12 mouse cellular contexts compared by ENCODE assay signal in the genomic region with DNA sequence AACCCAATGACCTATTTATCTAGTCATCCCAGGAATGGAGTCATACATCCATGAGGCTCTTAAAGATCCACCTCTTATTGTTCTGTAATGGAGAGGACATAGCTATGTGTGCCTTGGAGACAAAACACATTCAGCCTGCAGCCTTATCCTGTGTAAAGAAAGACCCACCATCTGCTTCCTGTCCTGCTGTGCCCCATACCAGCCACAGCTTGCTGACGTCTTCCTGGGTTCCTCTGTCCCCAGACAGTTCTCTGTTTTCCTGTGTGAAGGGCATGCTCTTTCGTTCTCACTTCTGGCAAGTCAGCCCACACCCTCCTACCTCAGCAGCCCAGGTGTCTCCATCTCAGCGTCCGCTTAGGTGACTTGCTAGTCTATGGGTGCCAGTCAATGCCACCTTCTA. TPM values are rescaled to one million over a fixed set of nuclear protein-coding genes. Genes with fewer than 3 reads are reported as not detected.
DNase-seq lines count a peak whose midpoint lies in the region; ATAC-seq and TF ChIP-seq lines count a peak whose summit lies in the region.
"Had no signal": no experiment of that assay in that cellular context is flagged by ENCODE, and none has a peak within 500 bp of the region (broad histone marks: within the 10 kb centered on the region; RNA-seq: fewer than 3 reads in every experiment).

No protein-coding gene starts in this region.

- no peak overlapping the region for H3K4me2 ChIP-seq in liver, embryonic 15.5 days

- peaks cover 7% of the 10 kb centered on the region for H3K4me1 ChIP-seq in ES-Bruce4 (ENCODE audit: control insufficient read depth, insufficient read depth, low read length)
- H3K4me1 ChIP-seq in liver, embryonic 15.5 days (replicated peaks): peaks cover 37% of the 10 kb centered on the region

- TF ChIP-seq EP300 in ES-Bruce4 (IDR thresholded peaks at IDR 0.05; ENCODE audit: insufficient read depth, low read depth, low read length): peak; percentile 56; the same call in 1 of the 2 replicates

- no peak overlapping the region for H3K27ac ChIP-seq in ES-Bruce4 (ENCODE audit: insufficient read depth, low read length)
- 0 out of 2 replicates have a peak overlapping the region, but pooled peaks have one; percentile 21 for H3K27ac ChIP-seq in liver, embryonic 15.5 days (replicated peaks)

- no peaks in the 10 kb centered on the region for H3K36me3 ChIP-seq in ES-Bruce4 (ENCODE audit: control insufficient read depth, insufficient read depth, low read length, poor library complexity, severe bottlenecking)
- no peaks in the 10 kb centered on the region for H3K36me3 ChIP-seq in liver, embryonic 15.5 days (replicated peaks)
- H3K36me3 ChIP-seq in splenic B cell, adult 2 months (ENCODE audit: control insufficient read depth, insufficient read depth, low read length, poor library complexity, severe bottlenecking): no peaks in the 10 kb centered on the region

- H3K9me3 ChIP-seq in ES-Bruce4 (replicated peaks; ENCODE audit: control insufficient read depth, insufficient read depth, low read length, poor library complexity, severe bottlenecking): no peaks in the 10 kb centered on the region
- no peaks in the 10 kb centered on the region for H3K9me3 ChIP-seq in liver, embryonic 15.5 days (replicated peaks)

- no peak for ATAC-seq in liver, embryonic 15.5 days (ENCODE audit: insufficient read depth)

- peak; percentile 67 for DNase-seq in layer of hippocampus, adult 9-11 months
- DNase-seq in layer of hippocampus, postnatal 10 days (ENCODE audit: low spot score in 2 of 2): no peak
- DNase-seq in splenic B cell, adult 2 months (ENCODE audit: low read depth, low spot score): peak; percentile 79
- DNase-seq in left cerebral cortex, postnatal 36 days (ENCODE audit: low spot score in 2 of 2): no peak
- DNase-seq in ovary, postnatal 14 days (ENCODE audit: low spot score): no peak
- no peak for DNase-seq in urinary bladder, adult 18-20 months (ENCODE audit: low spot score in 2 of 2)
- DNase-seq: gastrocnemius, postnatal 10 days; kidney, adult 18-20 months had no signal

- no peak for TF ChIP-seq CTCF in ES-Bruce4 (IDR thresholded peaks at IDR 0.05; ENCODE audit: low read depth, low read length)

- no peak overlapping the region for H3K9ac ChIP-seq in ES-Bruce4 (ENCODE audit: low read depth, poor library complexity, severe bottlenecking)
- no peak overlapping the region for H3K9ac ChIP-seq in liver, embryonic 15.5 days

- 20% methylated on average over 4 of the region's 4 CpGs for WGBS in liver, embryonic 15.5 days (ENCODE audit: insufficient replicate concordance)

- no peak for TF ChIP-seq POLR2A in ES-Bruce4 (IDR thresholded peaks at IDR 0.05; ENCODE audit: insufficient read depth, low read length)

- no peak overlapping the region for H3K4me3 ChIP-seq in ES-Bruce4 (ENCODE audit: low read depth, low read length)
- H3K4me3 ChIP-seq in liver, embryonic 15.5 days (replicated peaks): no peak overlapping the region

- H3K27me3 ChIP-seq in ES-Bruce4 (ENCODE audit: control insufficient read depth, insufficient read depth, low read length, poor library complexity, severe bottlenecking): no peaks in the 10 kb centered on the region
- H3K27me3 ChIP-seq in liver, embryonic 15.5 days: peaks cover 58% of the 10 kb centered on the region
- no peaks in the 10 kb centered on the region for H3K27me3 ChIP-seq in splenic B cell, adult 2 months (ENCODE audit: control insufficient read depth, insufficient read depth, low read length, poor library complexity, severe bottlenecking)

- intact Hi-C loops in left cerebral cortex, postnatal 36 days (cut with DNase I): no loop called here

RNA-seq across cellular contexts. Expression of a gene that starts 15.9 kb away (rescaled TPM):
- total RNA-seq in layer of hippocampus, postnatal 10 days (2021): 10 to 100 TPM; 22.5 to 26.7 TPM
- 45.4 and 48.0 TPM in 2 replicates for polyA plus RNA-seq in ES-Bruce4 (2011; ENCODE audit: insufficient read depth, insufficient read length, low read depth, missing spikeins)
- 15.4 and 17.0 TPM in 2 replicates for polyA plus RNA-seq in liver, embryonic 15.5 days (2015; fragmentation: Nextera tagmentation; extraction: Ambion mirVana)
- 10 to 100 TPM; 17.1 to 19.2 TPM for total RNA-seq in left cerebral cortex, postnatal 36 days (2021)

RNA-seq across cellular contexts. Expression of a gene that starts 41.9 kb away (rescaled TPM):
- total RNA-seq in layer of hippocampus, postnatal 10 days (2021): not detected
- polyA plus RNA-seq in ES-Bruce4 (2011; ENCODE audit: insufficient read depth, insufficient read length, low read depth, missing spikeins): not detected in 2 replicates
- polyA plus RNA-seq in liver, embryonic 15.5 days (2015; fragmentation: Nextera tagmentation; extraction: Ambion mirVana): not detected in 2 replicates
- total RNA-seq in left cerebral cortex, postnatal 36 days (2021): not detected
- total RNA-seq: gastrocnemius, postnatal 10 days; left cerebral cortex, postnatal 25 days had no signal
- polyA plus RNA-seq: embryonic facial prominence, embryonic 14.5 days had no signal

Comparison
In these comparisons a context has a peak if more than half of its experiments do, and no peak if none do; other contexts are left out.
1. DNase-seq: peak in layer of hippocampus, adult 9-11 months (single experiment) and splenic B cell, adult 2 months (single experiment); none in layer of hippocampus, postnatal 10 days (0 of 2), left cerebral cortex, postnatal 36 days (0 of 2), ovary, postnatal 14 days (single experiment) and urinary bladder, adult 18-20 months (0 of 2).